In genomic region chr12:79381489-79381888, GRCm38 (mm10) we compare ENCODE assay signal across 21 mouse cellular contexts.
A peak's percentile ranks its signal among the peaks of the same experiment; 100 is the strongest.
DNase-seq lines count a peak whose midpoint lies in the region; ATAC-seq lines count a peak whose summit lies in the region.
"Had no signal": no experiment of that assay in that cellular context is flagged by ENCODE, and none has a peak within 500 bp of the region (broad histone marks: within the 10 kb centered on the region; RNA-seq: fewer than 3 reads in every experiment).

No protein-coding gene starts in this region.

- peak overlapping the region; percentile 21; the same call in 1 of the 2 replicates for H3K27ac ChIP-seq in heart, embryonic 13.5 days (replicated peaks)
- 0 out of 2 replicates have a peak overlapping the region, but pooled peaks have one; percentile 40 for H3K27ac ChIP-seq in embryonic facial prominence, embryonic 10.5 days (replicated peaks)
- H3K27ac ChIP-seq: forebrain, embryonic 12.5 days; heart, adult 2 months; hindbrain, embryonic 13.5 days; hindbrain, postnatal 0 days had no signal

- H3K4me3 ChIP-seq in heart, embryonic 13.5 days: no peak overlapping the region
- H3K4me3 ChIP-seq in embryonic facial prominence, embryonic 10.5 days: no peak overlapping the region
- H3K4me3 ChIP-seq: forebrain, embryonic 12.5 days; heart, adult 2 months; hindbrain, embryonic 13.5 days had no signal

- H3K4me1 ChIP-seq in heart, embryonic 13.5 days: peaks cover 44% of the 10 kb centered on the region
- peaks cover 66% of the 10 kb centered on the region for H3K4me1 ChIP-seq in embryonic facial prominence, embryonic 10.5 days
- H3K4me1 ChIP-seq: hindbrain, embryonic 13.5 days had no signal

- no peaks in the 10 kb centered on the region for H3K36me3 ChIP-seq in heart, embryonic 13.5 days
- no peaks in the 10 kb centered on the region for H3K36me3 ChIP-seq in embryonic facial prominence, embryonic 10.5 days (replicated peaks)
- H3K36me3 ChIP-seq: forebrain, embryonic 12.5 days; hindbrain, embryonic 13.5 days had no signal

- H3K9me3 ChIP-seq in heart, embryonic 13.5 days: no peaks in the 10 kb centered on the region
- H3K9me3 ChIP-seq in embryonic facial prominence, embryonic 10.5 days: no peaks in the 10 kb centered on the region
- H3K9me3 ChIP-seq: forebrain, embryonic 12.5 days; G1E; hindbrain, embryonic 13.5 days had no signal

- H3K4me2 ChIP-seq in heart, embryonic 13.5 days: no peak overlapping the region
- H3K4me2 ChIP-seq: forebrain, embryonic 12.5 days; heart, embryonic 11.5 days; hindbrain, embryonic 13.5 days had no signal

- no peak for DNase-seq in heart, postnatal 36 days
- DNase-seq in CD4-positive, CD25-positive, alpha-beta regulatory T cell, adult 2 months (ENCODE audit: low read depth, low spot score): peak; percentile 49
- no peak for DNase-seq in embryonic facial prominence, embryonic 10.5 days (ENCODE audit: low spot score)
- DNase-seq in embryo, embryonic 9.5 days (ENCODE audit: extremely low spot score): no peak
- no peak for DNase-seq in adrenal gland, postnatal 10 days
- DNase-seq in adrenal gland, adult 8-10 months: no peak
- DNase-seq: adrenal gland, postnatal 36 days; cerebellum, adult 9-11 months; cerebellum, postnatal 36 days; gastrocnemius, postnatal 10 days; heart, adult 2 months; kidney, adult 2 months had no signal

- WGBS in heart, embryonic 13.5 days: 41% methylated on average over 3 of the region's 3 CpGs
- 69% methylated on average over 3 of the region's 3 CpGs for WGBS in embryonic facial prominence, embryonic 10.5 days

- no peaks in the 10 kb centered on the region for H3K27me3 ChIP-seq in heart, embryonic 13.5 days (replicated peaks)
- no peaks in the 10 kb centered on the region for H3K27me3 ChIP-seq in embryonic facial prominence, embryonic 10.5 days (replicated peaks; ENCODE audit: low read depth, poor library complexity, severe bottlenecking)
- H3K27me3 ChIP-seq: forebrain, embryonic 12.5 days; hindbrain, embryonic 13.5 days had no signal

- H3K9ac ChIP-seq in heart, embryonic 13.5 days: no peak overlapping the region
- H3K9ac ChIP-seq: forebrain, embryonic 12.5 days; hindbrain, embryonic 13.5 days had no signal

- intact Hi-C loops in heart, postnatal 36 days (cut with DNase I): no loop called here

- no peak for ATAC-seq in heart, embryonic 13.5 days (ENCODE audit: extremely low read depth, insufficient number of reproducible peaks, low FRiP score, low TSS enrichment)
- peak; percentile 85 for ATAC-seq in inflammation-experienced regulatory T-cells, adult 6 months
- ATAC-seq: forebrain, embryonic 16.5 days; hindbrain, postnatal 0 days; intestine, embryonic 16.5 days had no signal
